Mouse (Mus musculus): ENCODE data around the gene Magix. TPM values are rescaled to one million over a fixed set of nuclear protein-coding genes. Genes with fewer than 3 reads are reported as not detected.

Gene Magix
- polyA plus RNA-seq (2012; rRNA removed), result 3.4 and 4.6 TPM in 2 replicates

DNA sequence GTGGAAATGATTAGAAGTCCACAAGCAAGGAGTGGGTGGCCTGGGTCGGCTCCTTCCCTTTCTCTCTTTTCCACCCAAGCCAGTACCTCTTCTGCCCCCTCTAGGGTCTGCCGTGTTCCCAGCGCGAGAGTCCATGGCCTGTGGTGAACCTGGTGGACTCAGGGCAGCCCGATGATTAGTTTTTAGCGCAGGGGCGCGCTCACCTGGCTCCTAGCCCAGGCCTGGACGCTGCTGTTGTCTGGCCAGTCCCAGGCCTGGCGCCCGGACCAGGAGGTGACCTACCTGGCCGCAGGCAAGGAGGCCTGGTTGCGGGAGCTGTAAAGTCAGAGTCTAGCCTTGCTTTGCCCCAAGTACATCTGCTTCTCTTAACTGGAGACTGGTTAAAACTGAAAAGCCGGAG lies at the start of gene Magix:
Magix (minus strand) TSS at position 388 of the 400 bp plus-strand sequence.

GRCm38 (mm10) chrX:7728215-7728921 lies 47.3 kb upstream of the Magix start, which contains the start of gene Praf2:
Gene Praf2, plus strand, starts transcription at chrX:7728439.

DNA sequence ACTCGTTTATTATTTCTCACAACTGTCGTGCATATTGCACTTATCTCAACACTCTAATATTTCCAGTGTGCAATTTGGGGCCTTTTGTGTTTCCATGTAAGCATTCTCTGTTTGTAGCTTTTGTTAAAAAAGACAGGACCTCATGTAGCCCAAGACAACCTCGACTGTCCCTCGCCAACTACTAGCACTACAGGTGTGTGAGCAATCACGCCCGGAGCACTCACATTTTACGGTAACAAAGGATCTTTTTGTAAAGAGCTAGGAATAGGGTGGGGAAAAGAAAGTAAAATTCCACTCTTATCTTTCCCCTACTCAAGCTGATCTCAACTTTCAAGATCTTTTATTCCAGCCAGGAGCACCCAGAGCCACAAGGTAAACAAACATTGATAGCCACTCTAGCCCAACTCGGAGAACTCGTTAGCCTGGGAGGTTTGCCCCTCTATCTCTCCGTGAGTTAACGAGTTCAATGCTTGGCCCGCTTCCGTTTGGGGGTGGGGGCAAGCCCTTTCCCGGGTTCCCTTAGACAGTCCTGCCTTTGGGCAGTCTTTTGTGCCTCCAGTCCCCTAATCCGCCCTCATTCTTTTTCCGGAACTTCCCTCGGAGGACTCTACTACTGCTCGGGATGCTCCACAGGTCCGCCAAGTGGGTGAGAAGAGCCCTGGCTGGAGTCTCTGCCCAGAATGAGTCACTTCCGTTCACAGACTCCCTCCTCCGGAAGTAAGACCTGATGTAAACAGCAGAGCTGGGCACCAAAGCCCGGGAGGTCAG lies 40.6 kb upstream of the Magix start, which contains the start of gene Gm45208:
Gm45208 (plus strand) TSS at position 732 of the 768 bp plus-strand sequence.

DNA sequence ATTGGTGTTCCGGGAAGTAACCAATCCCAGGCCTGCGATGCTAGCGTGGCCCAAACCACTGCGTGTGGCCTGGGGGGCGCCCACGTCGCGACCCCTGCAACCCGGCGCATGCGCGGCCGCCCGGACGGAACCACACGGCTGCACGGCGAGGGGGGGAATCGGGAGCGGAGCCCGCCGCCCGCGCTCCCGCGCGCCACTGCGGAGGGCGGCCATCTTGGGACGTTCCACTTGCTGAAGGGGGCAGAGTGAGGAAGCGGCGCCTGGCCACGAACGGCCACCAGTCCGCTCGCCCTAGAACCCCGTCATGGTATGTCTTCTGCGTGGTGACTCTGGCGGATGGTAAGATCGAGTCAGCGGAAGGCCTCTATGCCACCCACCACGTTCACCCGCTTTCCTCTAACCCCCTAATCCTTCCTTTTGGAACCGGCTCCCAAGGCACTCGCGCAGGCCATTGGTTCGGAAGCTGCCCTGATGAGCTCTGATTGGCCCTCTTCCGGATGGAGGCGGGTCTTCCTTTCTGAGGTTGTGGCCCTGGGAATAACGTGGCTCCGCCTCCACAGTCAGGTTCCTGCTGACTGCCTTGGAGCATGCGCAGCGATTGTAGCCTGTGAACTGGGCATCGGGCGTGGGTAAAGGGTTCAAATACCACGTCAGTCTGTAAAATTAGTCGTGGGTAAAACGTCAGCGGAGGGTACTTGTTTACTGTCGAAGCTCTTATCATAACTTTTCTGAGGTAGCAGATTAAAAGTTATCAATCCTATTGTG lies 33.3 kb upstream of the Magix start, which contains the start of gene Wdr45:
Wdr45 (plus strand) TSS at position 199 of the 765 bp plus-strand sequence.

DNA sequence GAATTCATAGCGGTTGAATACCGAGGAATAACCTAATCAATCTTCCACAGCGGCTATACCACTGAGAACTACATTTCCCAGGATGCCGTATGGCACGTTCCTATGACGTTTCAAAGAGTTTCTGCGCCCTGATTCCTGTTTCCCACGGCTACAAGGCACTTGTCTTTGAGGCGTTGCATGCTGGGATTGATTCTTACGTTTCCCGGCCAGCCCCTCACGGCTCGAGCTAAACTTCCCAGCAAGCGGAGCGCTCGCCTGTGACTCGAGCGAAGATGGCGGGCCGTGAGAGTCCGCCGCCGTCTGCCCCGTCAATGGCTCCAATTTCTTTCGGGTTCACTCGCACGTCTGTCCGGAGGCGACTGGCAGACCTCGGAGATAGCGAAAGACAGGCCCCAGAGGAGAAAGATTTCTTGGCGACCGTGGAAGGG lies 15.9 kb upstream of the Magix start, which contains the start of gene Gpkow:
Gpkow (plus strand) TSS at position 178 of the 428 bp plus-strand sequence.

GRCm38 (mm10) chrX:7670921-7671623 lies 10.0 kb downstream of the Magix start, which contains the start of gene Plp2:
Gene Plp2, minus strand, starts transcription at chrX:7671390.

DNA sequence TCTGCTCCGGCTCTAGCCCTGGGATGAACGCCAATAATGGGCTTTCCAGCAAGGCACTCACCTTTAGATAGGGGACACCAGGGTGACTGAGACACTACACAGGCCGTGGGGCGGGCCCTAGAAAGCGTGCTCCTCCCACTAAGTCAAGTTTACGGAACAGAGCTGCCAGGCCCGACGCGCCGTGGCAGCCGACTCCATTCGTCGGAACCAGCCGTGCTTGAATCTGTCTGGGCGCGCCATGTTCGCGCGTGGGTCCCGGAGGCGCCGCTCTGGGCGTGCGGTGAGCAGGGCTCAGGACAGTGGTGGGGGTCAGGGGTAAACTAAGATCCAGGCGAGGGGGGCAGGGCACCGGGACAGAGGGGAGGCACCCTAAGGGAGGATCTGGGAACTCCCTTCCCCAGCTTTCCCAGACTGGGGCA lies 23.8 kb downstream of the Magix start, which contains the start of gene Prickle3:
Prickle3 (plus strand) TSS at position 40 of the 419 bp plus-strand sequence.

GRCm38 (mm10) chrX:7638401-7639091 lies 42.5 kb downstream of the Magix start, which contains the start of gene Syp:
Gene Syp, plus strand, starts transcription at chrX:7638471.

Other genes with a start within 250 kb of the Magix start
- gene Foxp3, start 107.6 kb downstream of the Magix start, polyA plus RNA-seq (2012; rRNA removed), result 0.17 TPM in 1 of 2 replicates, not detected in the other
- gene Ppp1r3f, start 107.0 kb downstream of the Magix start, polyA plus RNA-seq (2012; rRNA removed), result 5.7 and 6.3 TPM in 2 replicates
- gene Ccdc22, start 75.7 kb downstream of the Magix start, polyA plus RNA-seq (2012; rRNA removed), result 21.8 and 22.6 TPM in 2 replicates
- 0.07 TPM in 1 of 2 replicates, not detected in the other for gene Cacna1f, start 74.2 kb downstream of the Magix start, polyA plus RNA-seq (2012; rRNA removed)
- gene Syp, start 42.8 kb downstream of the Magix start, polyA plus RNA-seq (2012; rRNA removed), result 2.7 and 3.3 TPM in 2 replicates
- gene Prickle3, start 24.0 kb downstream of the Magix start, polyA plus RNA-seq (2012; rRNA removed), result 31.8 and 33.4 TPM in 2 replicates
- gene Plp2, start 9.9 kb downstream of the Magix start, polyA plus RNA-seq (2012; rRNA removed), result 149 and 231 TPM in 2 replicates
- gene Gpkow, start 15.9 kb upstream of the Magix start, polyA plus RNA-seq (2012; rRNA removed), result 7.9 and 9.3 TPM in 2 replicates
- 46.9 and 64.6 TPM in 2 replicates for gene Wdr45, start 33.1 kb upstream of the Magix start, polyA plus RNA-seq (2012; rRNA removed)
- gene Gm45208, start 41.0 kb upstream of the Magix start, polyA plus RNA-seq (2012; rRNA removed), result 0.71 and 1.6 TPM in 2 replicates
- gene Praf2, start 47.2 kb upstream of the Magix start, polyA plus RNA-seq (2012; rRNA removed), result 90.1 and 91.4 TPM in 2 replicates
- 29.6 and 35.3 TPM in 2 replicates for gene Ccdc120, start 69.7 kb upstream of the Magix start, polyA plus RNA-seq (2012; rRNA removed)
- 35.2 and 35.4 TPM in 2 replicates for gene Tfe3, start 81.3 kb upstream of the Magix start, polyA plus RNA-seq (2012; rRNA removed)
- 34.1 and 34.5 TPM in 2 replicates for gene Gripap1, start 108.5 kb upstream of the Magix start, polyA plus RNA-seq (2012; rRNA removed)
- 2.3 and 3.0 TPM in 2 replicates for gene Kcnd1, start 141.0 kb upstream of the Magix start, polyA plus RNA-seq (2012; rRNA removed)
- 27.6 and 29.9 TPM in 2 replicates for gene Otud5, start 160.1 kb upstream of the Magix start, polyA plus RNA-seq (2012; rRNA removed)
- 16.5 and 18.2 TPM in 2 replicates for gene Pim2, start 197.0 kb upstream of the Magix start, polyA plus RNA-seq (2012; rRNA removed)
- gene Slc35a2, start 202.8 kb upstream of the Magix start, polyA plus RNA-seq (2012; rRNA removed), result 129 and 132 TPM in 2 replicates
- 53.7 and 69.5 TPM in 2 replicates for gene Pqbp1, start 218.0 kb upstream of the Magix start, polyA plus RNA-seq (2012; rRNA removed)
- gene Timm17b, start 218.1 kb upstream of the Magix start, polyA plus RNA-seq (2012; rRNA removed), result 41.8 and 57.6 TPM in 2 replicates
- not detected in 2 replicates for gene Gm10491, start 226.6 kb upstream of the Magix start, polyA plus RNA-seq (2012; rRNA removed)
- not detected in 2 replicates for gene Gm10490, start 228.3 kb upstream of the Magix start, polyA plus RNA-seq (2012; rRNA removed)
- 1.9 and 2.3 TPM in 2 replicates for gene Pcsk1n, start 238.6 kb upstream of the Magix start, polyA plus RNA-seq (2012; rRNA removed)
- not detected in 2 replicates for gene Eras, start 247.4 kb upstream of the Magix start, polyA plus RNA-seq (2012; rRNA removed)